Mouse (Mus musculus) adrenal gland, postnatal 4 days (tissue): ENCODE data around the gene Tmem242. TPM values are rescaled to one million over a fixed set of nuclear protein-coding genes. Genes with fewer than 3 reads are reported as not detected.

Experiments used
- DNase-seq, 2 experiments: peaks; one replicate each; pipeline ENCODE4 v3.0.0; 2021 to 2022; ENCODE audit warnings: low spot score in 2 of 2, mixed read lengths in 2 of 2
- total RNA-seq, 2 experiments: library from RNA; stranded (reverse); gene quantifications; 2 replicates each; pipeline ENCODE4 v1.2.3; 2021

The Tmem242 gene
- total RNA-seq, 2 experiments from 2014 or later: 113 to 116 TPM

GRCm38 (mm10) chr17:5418545-5418944 is 21.5 kb downstream of the Tmem242 start, which contains the start of gene Ldhal6b:
Gene Ldhal6b, minus strand, starts transcription at chr17:5418767.
- DNase-seq: no peak

- DNase-seq: no peak
Measured at GRCm38 (mm10) chr17:5416518-5416917, 23.5 kb downstream of the Tmem242 start.

GRCm38 (mm10) chr17:5414041-5414440 is 26.0 kb downstream of the Tmem242 start:
- no peak for DNase-seq

- no peak for DNase-seq
Measured at GRCm38 (mm10) chr17:5413350-5413749, 26.7 kb downstream of the Tmem242 start.

GRCm38 (mm10) chr17:5412740-5413139 is 27.3 kb downstream of the Tmem242 start:
- no peak for DNase-seq

GRCm38 (mm10) chr17:5412301-5412700 is 27.8 kb downstream of the Tmem242 start:
- DNase-seq: no peak

GRCm38 (mm10) chr17:5411205-5411604 is 28.9 kb downstream of the Tmem242 start:
- DNase-seq: no peak

GRCm38 (mm10) chr17:5410336-5410735 is 29.7 kb downstream of the Tmem242 start:
- no peak for DNase-seq

GRCm38 (mm10) chr17:5407030-5407429 is 33.0 kb downstream of the Tmem242 start:
- no peak for DNase-seq

GRCm38 (mm10) chr17:5406566-5406965 is 33.5 kb downstream of the Tmem242 start:
- no peak for DNase-seq

GRCm38 (mm10) chr17:5403885-5404284 is 36.2 kb downstream of the Tmem242 start:
- DNase-seq: no peak

GRCm38 (mm10) chr17:5402624-5403023 is 37.4 kb downstream of the Tmem242 start:
- DNase-seq: peak; percentile 45 to 73

GRCm38 (mm10) chr17:5402069-5402468 is 38.0 kb downstream of the Tmem242 start:
- DNase-seq: peak; percentile 52 to 58

GRCm38 (mm10) chr17:5401288-5401687 is 38.8 kb downstream of the Tmem242 start:
- no peak for DNase-seq

GRCm38 (mm10) chr17:5400435-5401090 is 39.5 kb downstream of the Tmem242 start:
- DNase-seq: no peak

GRCm38 (mm10) chr17:5397148-5398007 is 42.7 kb downstream of the Tmem242 start:
- DNase-seq: peak; percentile 62 to 72

GRCm38 (mm10) chr17:5396213-5396612 is 43.8 kb downstream of the Tmem242 start:
- DNase-seq: no peak

GRCm38 (mm10) chr17:5395454-5396205 is 44.4 kb downstream of the Tmem242 start:
- DNase-seq: no peak

- DNase-seq: no peak
Measured at GRCm38 (mm10) chr17:5390682-5391081, 49.4 kb downstream of the Tmem242 start.

- DNase-seq: no peak
Measured at GRCm38 (mm10) chr17:5388351-5388750, 51.7 kb downstream of the Tmem242 start.

- no peak for DNase-seq
Measured at GRCm38 (mm10) chr17:5386885-5387545, 53.0 kb downstream of the Tmem242 start.
